Mouse (Mus musculus) lung, embryonic 15.5 days (tissue): Measurements from ENCODE around the gene Thrap3. TPM values are rescaled to one million over a fixed set of nuclear protein-coding genes. Genes with fewer than 3 reads are reported as not detected.

ENCODE experiments used
- ATAC-seq: fragments of 200-750 bp; cut with Nextera tagmentation; 2 replicates; pipeline ENCODE4 v1.8.0; 2017; ENCODE audit warnings: moderate number of reproducible peaks, borderline replicate concordance; ENCODE audit not compliant: low FRiP score, low TSS enrichment; ENCODE audit errors: extremely low read depth
- H3K27ac ChIP-seq: fragments of 300-500 bp; sonication (generic); 2 replicates; pipeline ENCODE4 v1.5.1; 2015; ENCODE audit warnings: moderate library complexity, mild to moderate bottlenecking, inconsistent platforms
- H3K27me3 ChIP-seq: fragments of 300-500 bp; sonication (generic); 2 replicates; pipeline ENCODE4 v1.6.1; 2015; ENCODE audit warnings: inconsistent platforms
- H3K36me3 ChIP-seq: fragments of 300-500 bp; sonication (generic); 2 replicates; pipeline ENCODE4 v1.6.1; 2015; ENCODE audit warnings: inconsistent platforms
- H3K4me1 ChIP-seq: fragments of 300-500 bp; sonication (generic); 2 replicates; pipeline ENCODE4 v1.6.1; 2015; ENCODE audit warnings: inconsistent platforms
- H3K4me2 ChIP-seq: fragments of 300-500 bp; sonication (generic); 2 replicates; pipeline ENCODE4 v1.6.1; 2015; ENCODE audit warnings: inconsistent platforms, mild to moderate bottlenecking, moderate library complexity
- H3K4me3 ChIP-seq: fragments of 300-500 bp; sonication (generic); 2 replicates; pipeline ENCODE4 v1.5.1; 2015; ENCODE audit warnings: mild to moderate bottlenecking, inconsistent platforms
- H3K9ac ChIP-seq: fragments of 300-500 bp; sonication (generic); 2 replicates; pipeline ENCODE4 v1.6.1; 2015; ENCODE audit warnings: inconsistent platforms
- H3K9me3 ChIP-seq: fragments of 300-500 bp; sonication (generic); 2 replicates; pipeline ENCODE4 v1.6.1; 2016; ENCODE audit warnings: inconsistent platforms
- WGBS: fragments of 180-500 bp; shearing (Covaris S2); methylation state at CpG from one replicate; pipeline ENCODE4 v1.1.7; 2015; 5-methylcytosine and 5-hydroxymethylcytosine counted together
- polyA plus RNA-seq: library from polyadenylated mRNA; unstranded; fragments of >200 nt; fragmentation: Nextera tagmentation; extraction: Ambion mirVana; gene quantifications from 2 replicates; pipeline ENCODE4 v1.2.1, GENCODE M21; 2015

Thrap3 gene
- polyA plus RNA-seq, 1 experiment from 2014 or later, result 228 TPM

DNA sequence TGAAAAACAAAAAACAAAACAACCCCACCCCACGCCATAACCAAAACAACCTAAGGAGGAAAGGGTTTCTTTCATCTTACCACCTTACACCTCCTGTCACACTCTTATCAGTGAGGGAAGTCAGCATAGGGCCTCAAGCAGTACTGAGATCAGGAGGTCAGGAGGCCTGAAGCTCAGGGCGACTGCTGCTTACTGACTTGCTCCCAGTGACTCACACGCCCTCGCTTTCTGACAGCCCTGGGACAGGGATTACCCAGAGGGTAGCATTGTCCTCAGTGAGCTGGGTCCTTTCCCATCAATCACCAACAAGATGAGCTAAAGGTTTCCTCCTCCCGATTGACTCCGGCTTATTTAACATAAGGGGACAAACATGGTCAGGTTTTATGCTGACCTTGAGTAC, 4.5 kb upstream of the Thrap3 start:
- no peak overlapping the region for H3K4me3 ChIP-seq
- H3K27ac ChIP-seq, result no peak overlapping the region
- H3K36me3 ChIP-seq, result no peaks in the 10 kb centered on the region
- no peaks in the 10 kb centered on the region for H3K9me3 ChIP-seq
- H3K9ac ChIP-seq, result no peak overlapping the region
- no peaks in the 10 kb centered on the region for H3K27me3 ChIP-seq
- 40% methylated on average over 6 of the region's 6 CpGs for WGBS
- H3K4me2 ChIP-seq, result no peak overlapping the region
- no peak for ATAC-seq
- peaks cover 11% of the 10 kb centered on the region; the same call in 1 of the 2 replicates for H3K4me1 ChIP-seq

DNA sequence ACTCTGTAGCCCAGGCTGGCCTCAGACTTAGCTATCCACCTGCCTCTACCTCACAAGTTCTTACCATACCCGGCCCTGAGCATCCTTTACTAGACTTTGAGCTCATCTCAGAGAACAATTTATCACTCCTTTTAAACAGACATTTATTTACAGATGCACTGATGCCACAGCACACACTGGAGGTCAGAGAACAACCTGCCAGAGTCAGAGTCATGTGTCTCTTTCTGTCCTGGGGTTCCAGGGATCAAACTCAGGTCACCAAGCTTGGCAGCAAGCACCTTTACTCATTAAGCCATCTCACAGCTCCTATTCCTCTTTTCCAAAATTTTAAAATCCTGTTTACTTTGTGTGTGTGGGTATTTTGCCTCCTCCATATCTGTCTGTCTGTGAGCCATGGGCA, 2.8 kb upstream of the Thrap3 start:
- Histone ChIP-seq H3K9me3 (no peaks in the 10 kb centered on the region), H3K27me3 (no peaks in the 10 kb centered on the region), H3K27ac (no peak overlapping the region), H3K4me2 (no peak overlapping the region), H3K4me1 (peaks cover 17% of the 10 kb centered on the region), H3K4me3 (no peak overlapping the region), H3K9ac (no peak overlapping the region), H3K36me3 (no peaks in the 10 kb centered on the region)
- WGBS, result 40% methylated on average over 1 of the region's 1 CpGs
- ATAC-seq, result no peak

DNA sequence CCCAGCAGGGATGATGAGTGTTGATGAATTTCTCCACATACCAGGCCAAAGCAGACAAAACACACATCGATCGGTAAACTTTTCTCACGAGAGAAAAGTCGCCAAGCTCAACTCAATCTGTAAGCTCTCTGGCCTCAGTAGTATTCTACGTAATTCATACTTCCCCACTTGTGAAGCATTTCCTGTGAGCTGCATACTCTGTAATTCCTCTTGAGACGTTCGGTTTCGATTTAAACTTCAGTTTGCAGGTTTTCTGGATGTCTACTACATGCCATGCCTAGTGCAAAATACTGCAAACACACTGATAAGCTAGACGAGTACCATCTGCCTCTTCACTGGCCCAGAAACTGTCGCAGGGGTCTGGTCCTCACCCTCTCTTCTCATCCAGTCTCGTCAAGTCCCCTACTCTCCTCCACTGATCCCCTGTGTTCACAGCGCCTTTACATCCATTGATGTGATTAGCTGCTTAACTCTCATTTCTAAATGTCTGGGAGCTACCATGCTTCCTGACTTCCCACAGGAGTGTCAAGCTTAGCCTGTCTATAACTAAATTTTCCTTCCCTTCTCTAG, 2.2 kb upstream of the Thrap3 start:
- Histone ChIP-seq H3K4me1 (peaks cover 23% of the 10 kb centered on the region), H3K4me2 (no peak overlapping the region), H3K27ac (no peak overlapping the region), H3K27me3 (no peaks in the 10 kb centered on the region), H3K9ac (no peak overlapping the region), H3K9me3 (no peaks in the 10 kb centered on the region), H3K36me3 (no peaks in the 10 kb centered on the region), H3K4me3 (no peak overlapping the region)
- no peak for ATAC-seq
- WGBS, result 59% methylated on average over 12 of the region's 12 CpGs

DNA sequence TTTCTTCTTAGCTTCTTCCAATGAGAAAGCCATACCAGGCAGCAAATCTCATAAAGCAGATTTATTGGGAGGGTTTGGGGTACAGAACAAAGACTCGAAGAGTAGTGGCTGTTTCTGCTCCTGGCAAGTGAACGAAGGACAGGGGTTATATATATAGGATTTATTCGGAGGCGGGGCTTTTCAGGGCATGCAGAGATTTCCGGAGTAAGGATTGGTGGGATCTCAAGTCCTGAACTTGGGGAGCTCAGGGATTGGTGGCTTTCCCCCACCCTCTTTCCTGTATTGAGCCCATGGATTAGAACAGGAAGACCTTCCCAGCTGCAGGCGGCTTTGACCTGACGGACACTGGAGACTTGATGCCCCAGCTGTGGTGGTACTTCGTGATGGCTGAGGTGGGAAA, 1.5 kb upstream of the Thrap3 start:
- no peak overlapping the region for H3K4me3 ChIP-seq
- no peak overlapping the region for H3K9ac ChIP-seq
- H3K27me3 ChIP-seq, result no peaks in the 10 kb centered on the region
- peak overlapping the region; percentile 92; the same call in 1 of the 2 replicates for H3K27ac ChIP-seq
- peaks cover 31% of the 10 kb centered on the region for H3K4me1 ChIP-seq
- H3K9me3 ChIP-seq, result no peaks in the 10 kb centered on the region
- no peak for ATAC-seq
- H3K4me2 ChIP-seq, result no peak overlapping the region
- H3K36me3 ChIP-seq, result no peaks in the 10 kb centered on the region
- WGBS, result 77% methylated on average over 8 of the region's 8 CpGs

DNA sequence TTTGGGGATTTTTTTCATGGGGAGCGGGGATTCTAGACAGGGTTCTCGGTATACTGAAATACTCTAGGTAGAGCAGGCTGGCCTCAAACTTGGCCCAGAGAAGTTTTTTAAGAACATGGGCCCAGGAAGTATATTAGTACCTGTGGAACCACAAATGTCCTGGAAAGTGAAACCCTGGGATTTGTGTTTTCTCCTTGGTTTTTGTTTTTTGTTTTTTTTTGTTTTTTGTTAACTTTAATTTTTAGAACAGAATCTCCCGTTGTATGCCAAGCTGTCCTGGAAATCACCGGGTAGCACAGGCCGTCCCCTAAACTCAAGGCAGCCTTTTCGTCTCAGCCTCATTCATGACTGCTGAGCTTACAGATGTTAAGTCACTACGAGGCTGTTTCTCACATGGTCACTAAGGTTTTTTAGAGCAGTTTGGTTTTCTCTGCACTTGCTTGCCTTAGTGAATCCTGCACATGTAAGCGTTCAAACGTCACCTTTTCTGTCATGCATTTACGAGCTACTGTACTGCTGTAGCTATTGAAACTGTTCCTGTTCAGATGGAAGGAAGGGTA, 856 bp upstream of the Thrap3 start:
- H3K27me3 ChIP-seq, result no peaks in the 10 kb centered on the region
- peak overlapping the region; percentile 92 for H3K27ac ChIP-seq
- no peaks in the 10 kb centered on the region for H3K36me3 ChIP-seq
- H3K9ac ChIP-seq, result peak overlapping the region; percentile 29; the same call in 1 of the 2 replicates
- H3K4me2 ChIP-seq, result peak overlapping the region; percentile 59
- H3K4me3 ChIP-seq, result peak overlapping the region; percentile 78
- no peaks in the 10 kb centered on the region for H3K9me3 ChIP-seq
- H3K4me1 ChIP-seq, result peaks cover 37% of the 10 kb centered on the region
- ATAC-seq, result no peak
- 68% methylated on average over 10 of the region's 10 CpGs for WGBS

DNA sequence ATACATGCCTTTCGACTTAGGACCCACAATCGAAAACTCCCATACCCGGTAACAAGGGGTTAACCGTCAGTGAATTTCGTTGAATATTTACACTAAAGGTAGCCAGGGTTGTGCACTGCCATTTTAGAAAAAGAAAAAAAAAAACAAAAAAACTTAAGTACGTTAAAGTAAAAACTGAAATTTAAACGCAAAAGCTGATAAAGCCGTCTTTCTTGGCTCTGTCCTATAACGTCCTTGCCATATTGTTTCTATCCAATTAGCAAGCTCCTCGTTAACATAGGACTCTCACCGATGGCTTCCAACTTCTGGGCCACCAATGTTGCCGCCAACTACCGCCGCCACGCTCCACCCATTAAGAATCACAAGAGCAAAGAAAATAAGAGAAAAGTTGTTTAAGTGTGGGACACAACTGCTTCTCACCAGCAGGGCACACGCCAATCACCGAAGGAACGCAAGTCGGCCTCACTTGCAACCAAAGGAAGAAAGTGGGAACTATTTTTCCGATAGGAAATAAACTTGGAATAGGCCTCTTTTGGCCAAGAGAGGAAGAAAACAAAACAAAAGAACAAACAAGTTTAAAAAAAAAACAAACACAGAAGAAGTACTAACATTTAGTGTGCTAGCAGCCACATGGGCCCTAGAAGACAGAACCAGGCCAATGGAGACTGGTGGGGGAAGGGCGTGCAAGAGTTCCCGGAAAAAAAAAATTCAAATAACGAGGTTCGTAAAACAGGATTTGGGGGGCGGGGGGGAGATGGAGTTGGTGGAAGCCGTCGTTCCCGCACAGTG, 852 bp downstream of the Thrap3 start:
- peak overlapping the region; percentile 62 for H3K4me2 ChIP-seq
- ATAC-seq, result no peak
- H3K4me3 ChIP-seq, result peak overlapping the region; percentile 78
- peak overlapping the region; percentile 97 for H3K27ac ChIP-seq
- no peaks in the 10 kb centered on the region for H3K27me3 ChIP-seq
- peak overlapping the region; percentile 82 for H3K9ac ChIP-seq
- H3K4me1 ChIP-seq, result peaks cover 48% of the 10 kb centered on the region
- no peaks in the 10 kb centered on the region for H3K9me3 ChIP-seq
- H3K36me3 ChIP-seq, result peaks cover 3% of the 10 kb centered on the region; the same call in 1 of the 2 replicates
- WGBS, result under 1% methylated on average over 28 of the region's 28 CpGs

DNA sequence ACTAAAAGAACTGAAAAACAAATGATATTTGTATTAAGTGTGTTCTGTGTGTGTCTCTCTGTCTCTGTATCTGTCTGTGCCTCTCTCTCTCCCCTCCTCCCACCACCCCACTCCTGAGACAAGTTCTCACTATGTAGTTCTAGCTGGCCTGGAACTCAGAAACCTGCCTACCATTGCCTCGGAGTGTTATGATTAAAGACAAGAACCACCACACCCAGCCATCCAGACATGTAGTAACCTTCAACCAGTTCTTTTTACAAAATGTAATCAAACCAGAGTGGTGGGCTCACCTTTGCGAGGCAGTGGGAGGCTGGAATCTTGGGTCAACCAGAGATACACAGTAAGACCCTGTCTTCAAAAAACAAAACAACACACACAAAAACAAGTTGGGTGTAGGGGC, 1.9 kb downstream of the Thrap3 start:
- Histone ChIP-seq H3K9ac (peak overlapping the region; percentile 82; the same call in 1 of the 2 replicates), H3K4me3 (peak overlapping the region; percentile 78), H3K4me1 (peaks cover 53% of the 10 kb centered on the region), H3K9me3 (no peaks in the 10 kb centered on the region), H3K27me3 (no peaks in the 10 kb centered on the region), H3K36me3 (peaks cover 5% of the 10 kb centered on the region; the same call in 1 of the 2 replicates), H3K27ac (no peak overlapping the region), H3K4me2 (peak overlapping the region; percentile 62)
- no peak for ATAC-seq
- 18% methylated on average over 2 of the region's 2 CpGs for WGBS

DNA sequence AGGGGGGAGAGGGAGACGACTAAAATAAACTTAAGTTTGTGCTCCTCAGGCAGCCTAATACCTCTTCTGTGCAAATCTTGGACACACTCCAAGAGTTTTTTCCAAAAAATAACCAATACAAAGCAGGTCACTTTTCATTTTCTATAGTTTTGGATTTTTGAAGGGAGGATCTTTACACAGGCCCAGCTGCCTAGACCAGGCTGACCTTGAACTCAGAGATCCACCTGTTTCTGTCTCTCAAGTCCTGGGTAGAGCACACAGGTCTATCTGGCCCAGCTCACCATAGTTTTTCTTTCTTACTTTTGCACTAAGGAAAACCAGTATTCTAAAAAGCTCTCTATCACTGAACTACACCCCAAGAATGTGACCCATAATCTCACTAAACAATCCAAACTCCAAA, 2.5 kb downstream of the Thrap3 start:
- H3K27ac ChIP-seq, result no peak overlapping the region

DNA sequence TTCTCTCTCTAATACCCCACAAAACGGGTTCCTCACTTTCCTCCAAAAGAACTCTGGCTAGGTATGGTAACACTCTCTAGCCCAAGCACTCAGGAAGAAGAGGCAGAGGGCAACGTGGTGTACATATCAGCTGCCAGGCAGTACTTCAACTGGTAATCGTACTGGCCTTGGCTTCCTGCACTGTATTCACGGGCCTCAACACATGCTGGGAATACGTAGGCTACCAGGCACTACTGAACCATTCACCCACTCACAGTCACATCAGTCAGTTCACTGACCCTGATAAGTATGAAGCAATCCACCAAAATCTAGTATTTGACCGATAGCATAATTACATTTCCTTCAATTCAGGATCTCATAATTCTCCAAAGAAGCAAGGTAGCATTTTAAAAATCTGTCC, 3.0 kb downstream of the Thrap3 start:
- WGBS, result 61% methylated on average over 6 of the region's 6 CpGs
- Histone ChIP-seq H3K9me3 (no peaks in the 10 kb centered on the region), H3K9ac (no peak overlapping the region), H3K27ac (no peak overlapping the region), H3K4me3 (peak overlapping the region; percentile 1; the same call in 1 of the 2 replicates), H3K4me1 (peaks cover 53% of the 10 kb centered on the region), H3K36me3 (peaks cover 5% of the 10 kb centered on the region; the same call in 1 of the 2 replicates), H3K27me3 (no peaks in the 10 kb centered on the region), H3K4me2 (peak overlapping the region; percentile 62)
- no peak for ATAC-seq

More for the DNA sequence above, 2.5 kb downstream of the Thrap3 start:
- no peaks in the 10 kb centered on the region for H3K27me3 ChIP-seq
- peaks cover 53% of the 10 kb centered on the region for H3K4me1 ChIP-seq
- no peak for ATAC-seq
- peaks cover 5% of the 10 kb centered on the region; the same call in 1 of the 2 replicates for H3K36me3 ChIP-seq
- peak overlapping the region; percentile 82; the same call in 1 of the 2 replicates for H3K9ac ChIP-seq
- no peaks in the 10 kb centered on the region for H3K9me3 ChIP-seq
- peak overlapping the region; percentile 62 for H3K4me2 ChIP-seq
- peak overlapping the region; percentile 78 for H3K4me3 ChIP-seq
- 0% methylated on average over 1 of the region's 1 CpGs for WGBS

DNA sequence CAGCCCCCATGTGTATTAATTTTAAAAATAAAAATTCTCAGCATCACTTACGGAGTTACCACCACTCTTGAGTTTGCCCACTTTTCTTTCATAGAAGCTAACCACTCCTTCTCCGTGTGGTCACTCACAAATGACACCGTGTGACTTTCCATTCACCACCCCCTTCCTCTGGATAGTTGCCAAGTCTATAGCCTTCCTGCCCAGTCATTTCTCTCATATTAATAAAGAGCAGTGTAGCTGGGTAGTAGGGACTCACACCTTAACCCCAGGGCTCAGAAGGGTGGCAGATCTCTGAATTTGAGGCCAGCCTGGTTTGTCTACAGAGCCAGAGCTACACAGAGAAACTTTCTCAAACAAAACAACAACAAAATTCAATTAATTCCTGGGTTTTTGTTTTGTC, 5.1 kb downstream of the Thrap3 start:
- no peak overlapping the region for H3K27ac ChIP-seq
- H3K27me3 ChIP-seq, result no peaks in the 10 kb centered on the region
- WGBS, result 35% methylated on average over 3 of the region's 3 CpGs
- no peak overlapping the region for H3K9ac ChIP-seq
- no peaks in the 10 kb centered on the region for H3K9me3 ChIP-seq
- ATAC-seq, result no peak
- no peak overlapping the region for H3K4me2 ChIP-seq
- no peak overlapping the region for H3K4me3 ChIP-seq
- H3K4me1 ChIP-seq, result peaks cover 42% of the 10 kb centered on the region
- peaks cover 21% of the 10 kb centered on the region for H3K36me3 ChIP-seq

DNA sequence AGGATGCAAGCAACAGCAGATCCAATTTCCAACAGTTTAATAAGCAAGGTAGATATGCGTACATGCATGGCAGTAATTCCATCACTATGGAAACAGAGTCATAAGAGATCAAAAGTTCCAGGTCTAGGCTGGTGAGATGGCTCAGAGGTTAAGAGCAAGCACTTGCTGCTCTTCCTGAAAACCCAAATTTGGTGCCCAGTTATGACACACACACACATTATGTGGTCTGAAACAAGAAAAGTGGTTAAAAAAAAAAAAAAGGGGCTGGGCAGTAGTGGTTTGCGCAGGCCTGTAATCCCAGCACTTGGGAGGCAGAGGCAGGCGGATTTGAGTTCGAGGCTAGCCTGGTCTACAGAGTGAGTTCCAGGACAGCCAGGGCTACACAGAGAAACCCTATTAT, 7.6 kb downstream of the Thrap3 start:
- Histone ChIP-seq H3K27ac (no peak overlapping the region), H3K4me1 (peaks cover 31% of the 10 kb centered on the region), H3K9me3 (no peaks in the 10 kb centered on the region), H3K27me3 (no peaks in the 10 kb centered on the region), H3K4me2 (no peak overlapping the region), H3K36me3 (peaks cover 44% of the 10 kb centered on the region), H3K4me3 (no peak overlapping the region), H3K9ac (no peak overlapping the region)
- WGBS, result 90% methylated on average over 4 of the region's 4 CpGs
- no peak for ATAC-seq

DNA sequence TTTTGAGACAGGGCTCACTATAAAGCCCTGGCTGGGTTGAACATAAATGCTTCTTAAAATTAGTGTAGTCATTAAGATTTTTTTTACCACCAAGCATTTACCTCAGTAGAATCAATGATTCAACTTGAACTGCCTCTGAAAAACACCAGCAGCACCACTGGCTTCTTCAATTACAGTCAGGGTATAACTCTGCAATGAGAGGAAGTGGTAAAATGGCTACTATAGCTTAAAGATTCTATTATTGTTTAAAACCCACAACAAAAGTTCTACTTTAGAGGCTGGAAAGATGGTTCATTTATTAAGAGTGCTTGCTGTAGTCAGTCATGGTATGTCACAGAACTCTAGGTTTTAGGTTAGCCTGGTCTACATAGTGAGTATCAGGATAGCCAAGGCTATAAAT, 8.3 kb downstream of the Thrap3 start:
- Histone ChIP-seq H3K4me3 (no peak overlapping the region), H3K4me2 (no peak overlapping the region), H3K9me3 (no peaks in the 10 kb centered on the region), H3K9ac (no peak overlapping the region), H3K36me3 (peaks cover 48% of the 10 kb centered on the region), H3K27ac (no peak overlapping the region), H3K27me3 (no peaks in the 10 kb centered on the region), H3K4me1 (peaks cover 24% of the 10 kb centered on the region)
- ATAC-seq, result no peak
